In genomic region chr13:107578968-107579367, GRCm38 (mm10) we compare ENCODE assay signal across 20 mouse cellular contexts.
DNase-seq lines count a peak whose midpoint lies in the region; ATAC-seq and TF ChIP-seq lines count a peak whose summit lies in the region.
"Had no signal": no experiment of that assay in that cellular context is flagged by ENCODE, and none has a peak within 500 bp of the region (broad histone marks: within the 10 kb centered on the region; RNA-seq: fewer than 3 reads in every experiment).

No protein-coding gene starts in this region.

- no peak for ATAC-seq in heart, embryonic 12.5 days (ENCODE audit: insufficient number of reproducible peaks, low FRiP score)
- no peak for ATAC-seq in midbrain, embryonic 13.5 days
- ATAC-seq: activated CD4-positive, CD25-positive, alpha-beta regulatory T cell, adult 4 months; forebrain, embryonic 13.5 days; forebrain, embryonic 15.5 days; forebrain, postnatal 0 days; Patski had no signal

- no peaks in the 10 kb centered on the region for H3K36me3 ChIP-seq in heart, embryonic 10.5 days
- H3K36me3 ChIP-seq in heart, embryonic 12.5 days, result no peaks in the 10 kb centered on the region
- peaks cover 0 to 42% of the 10 kb centered on the region in 2 experiments; a peak in 2 of 4 replicates for H3K36me3 ChIP-seq in MEL (ENCODE audit: control insufficient read depth in 1 of 2, insufficient read depth in 2 of 2, low read length in 2 of 2)
- no peaks in the 10 kb centered on the region for H3K36me3 ChIP-seq in midbrain, embryonic 13.5 days
- H3K36me3 ChIP-seq: embryonic facial prominence, embryonic 10.5 days; embryonic facial prominence, embryonic 12.5 days; forebrain, embryonic 15.5 days had no signal

- H3K4me1 ChIP-seq in heart, embryonic 10.5 days, result peaks cover 20% of the 10 kb centered on the region
- peaks cover 19% of the 10 kb centered on the region for H3K4me1 ChIP-seq in heart, embryonic 12.5 days (replicated peaks)
- H3K4me1 ChIP-seq in MEL (ENCODE audit: control insufficient read depth in 1 of 2, insufficient read depth in 2 of 2, low read length in 2 of 2), result peaks cover 22 to 46% of the 10 kb centered on the region in 2 experiments
- no peaks in the 10 kb centered on the region for H3K4me1 ChIP-seq in midbrain, embryonic 13.5 days (replicated peaks)
- H3K4me1 ChIP-seq: embryonic facial prominence, embryonic 10.5 days; embryonic facial prominence, embryonic 12.5 days had no signal

- TF ChIP-seq EP300 in MEL (IDR thresholded peaks at IDR 0.05; ENCODE audit: low read depth in 1 of 2, low read length in 2 of 2), result no peak

- no peak overlapping the region for H3K4me2 ChIP-seq in heart, embryonic 12.5 days
- H3K4me2 ChIP-seq in midbrain, embryonic 13.5 days (replicated peaks), result no peak overlapping the region
- H3K4me2 ChIP-seq: embryonic facial prominence, embryonic 12.5 days; forebrain, embryonic 13.5 days; forebrain, embryonic 15.5 days had no signal

- no peak overlapping the region for H3K27ac ChIP-seq in heart, embryonic 10.5 days
- no peak overlapping the region for H3K27ac ChIP-seq in heart, embryonic 12.5 days (ENCODE audit: poor library complexity, severe bottlenecking)
- peak overlapping the region; percentile 94 for H3K27ac ChIP-seq in MEL (ENCODE audit: control insufficient read depth, low read depth, low read length)
- H3K27ac ChIP-seq in midbrain, embryonic 13.5 days, result no peak overlapping the region
- H3K27ac ChIP-seq: embryonic facial prominence, embryonic 10.5 days; embryonic facial prominence, embryonic 12.5 days; forebrain, embryonic 13.5 days; forebrain, embryonic 15.5 days had no signal

- no peaks in the 10 kb centered on the region for H3K79me2 ChIP-seq in MEL (ENCODE audit: control insufficient read depth, insufficient read depth, low read length, poor library complexity)

- no peak for TF ChIP-seq POLR2A in MEL (IDR thresholded peaks at IDR 0.05; ENCODE audit: control insufficient read depth in 1 of 2, insufficient read depth in 1 of 2, low read depth in 1 of 2, low read length in 2 of 2, poor library complexity in 1 of 2)

- no peak overlapping the region for H3K9ac ChIP-seq in heart, embryonic 12.5 days
- peak overlapping the region; percentile 15 for H3K9ac ChIP-seq in MEL (ENCODE audit: control insufficient read depth, low read depth, low read length, poor library complexity, severe bottlenecking)
- no peak overlapping the region for H3K9ac ChIP-seq in midbrain, embryonic 13.5 days (replicated peaks)
- H3K9ac ChIP-seq: embryonic facial prominence, embryonic 12.5 days; forebrain, embryonic 13.5 days; forebrain, embryonic 15.5 days; forebrain, postnatal 0 days had no signal

- no peaks in the 10 kb centered on the region for H3K27me3 ChIP-seq in heart, embryonic 10.5 days (ENCODE audit: insufficient read depth, poor library complexity, severe bottlenecking)
- H3K27me3 ChIP-seq in heart, embryonic 12.5 days (replicated peaks), result no peaks in the 10 kb centered on the region
- H3K27me3 ChIP-seq in MEL (ENCODE audit: control insufficient read depth in 1 of 2, insufficient read depth in 2 of 2, low read length in 2 of 2), result no peaks in the 10 kb centered on the region
- no peaks in the 10 kb centered on the region for H3K27me3 ChIP-seq in midbrain, embryonic 13.5 days
- H3K27me3 ChIP-seq: embryonic facial prominence, embryonic 12.5 days; forebrain, embryonic 13.5 days; forebrain, embryonic 15.5 days had no signal

- TF ChIP-seq CTCF in MEL (IDR thresholded peaks at IDR 0.05 in 2 of 3, conservative IDR thresholded peaks at IDR 0.05 in 1 of 3; ENCODE audit: control insufficient read depth in 1 of 3, insufficient read depth in 1 of 3, low read depth in 2 of 3, low read length in 3 of 3, poor library complexity in 1 of 3, severe bottlenecking in 1 of 3), result no peak

- WGBS in heart, embryonic 10.5 days, result 89% methylated on average over 6 of the region's 6 CpGs
- 88% methylated on average over 6 of the region's 6 CpGs for WGBS in heart, embryonic 12.5 days
- WGBS in midbrain, embryonic 13.5 days, result 83% methylated on average over 6 of the region's 6 CpGs

- DNase-seq in heart, embryonic 10.5 days (ENCODE audit: low spot score), result peak; percentile 46
- DNase-seq in MEL (ENCODE audit: low read depth, low spot score) (peak; percentile 57), R1 (ENCODE audit: low read depth, low spot score) (peak; percentile 41)
- DNase-seq: adrenal gland, adult 8-10 months; adrenal gland, postnatal 14 days; adrenal gland, postnatal 36 days; cerebellum, adult 11-12 months; cerebellum, adult 2 months; cerebellum, adult 9-10 months; cerebellum, postnatal 10 days; cerebellum, postnatal 25 days; forebrain, postnatal 0 days had no signal

- no peak for TF ChIP-seq RAD21 in MEL (IDR thresholded peaks at IDR 0.05; ENCODE audit: low read depth, low read length)

- no peaks in the 10 kb centered on the region for H3K9me3 ChIP-seq in heart, embryonic 10.5 days
- no peaks in the 10 kb centered on the region for H3K9me3 ChIP-seq in heart, embryonic 12.5 days (replicated peaks)
- H3K9me3 ChIP-seq in MEL (replicated peaks; ENCODE audit: insufficient read depth, low read length), result no peaks in the 10 kb centered on the region
- H3K9me3 ChIP-seq in midbrain, embryonic 13.5 days, result no peaks in the 10 kb centered on the region
- H3K9me3 ChIP-seq: embryonic facial prominence, embryonic 10.5 days; embryonic facial prominence, embryonic 12.5 days; forebrain, embryonic 13.5 days; forebrain, embryonic 15.5 days had no signal

- H3K4me3 ChIP-seq in heart, embryonic 10.5 days, result no peak overlapping the region
- H3K4me3 ChIP-seq in heart, embryonic 12.5 days, result no peak overlapping the region
- H3K4me3 ChIP-seq in MEL (ENCODE audit: control insufficient read depth in 1 of 2, insufficient read depth in 1 of 2, low read depth in 2 of 2, low read length in 2 of 2), result peak overlapping the region in 1 of 2 experiments; percentile 28; a peak in 1 of 4 replicates
- no peak overlapping the region for H3K4me3 ChIP-seq in midbrain, embryonic 13.5 days (replicated peaks)
- H3K4me3 ChIP-seq: embryonic facial prominence, embryonic 10.5 days; embryonic facial prominence, embryonic 12.5 days; forebrain, embryonic 13.5 days; forebrain, embryonic 15.5 days had no signal

TF ChIP-seq in MEL, 35 proteins besides CTCF, POLR2A, EP300 and RAD21:
- TF ChIP-seq TBP (IDR thresholded peaks at IDR 0.05; ENCODE audit: low read depth, low read length) (peak; percentile 46; the same call in 1 of the 2 replicates), KAT2A (conservative IDR thresholded peaks at IDR 0.05; ENCODE audit: low read depth, low read length) (no peak), SIN3A (IDR thresholded peaks at IDR 0.05; ENCODE audit: low read length) (no peak), MAX (IDR thresholded peaks at IDR 0.05; ENCODE audit: low read length) (peak; percentile 62)
